Mouse (Mus musculus): ENCODE measurements at regions not wholly inside any gene's neighbourhood (a gene's known extent, or its start where the extent isn't known, plus 50 kb on each side); places are given as distances from the start of the nearest gene placed in this dataset.

DNA sequence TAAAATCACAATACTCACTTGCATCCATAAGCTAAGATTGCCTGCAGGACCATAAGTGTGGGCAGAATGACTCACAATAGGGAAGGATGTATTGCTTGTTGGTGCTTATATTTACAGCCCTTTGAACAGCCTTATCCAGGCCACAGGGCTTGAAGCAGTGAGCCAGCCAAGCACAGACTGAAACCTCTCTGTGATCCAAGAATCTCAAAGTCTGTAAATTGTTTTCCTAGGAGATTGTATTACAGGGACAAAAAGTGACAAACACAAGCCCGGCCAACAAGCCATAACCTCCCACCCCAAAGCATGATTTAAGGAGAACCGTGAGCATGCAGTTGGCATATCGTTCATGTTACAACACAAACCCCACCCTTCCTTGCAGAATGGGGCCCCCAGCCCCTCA, 319.2 kb downstream of the Wdr11 start:
- in situ Hi-C loops (cut with MseI, MboI) = loop anchor here in 1 of 2 experiments (25.0 kb wide), 1 partner anchor 249 kb away; no protein-coding TSS in a partner anchor

DNA sequence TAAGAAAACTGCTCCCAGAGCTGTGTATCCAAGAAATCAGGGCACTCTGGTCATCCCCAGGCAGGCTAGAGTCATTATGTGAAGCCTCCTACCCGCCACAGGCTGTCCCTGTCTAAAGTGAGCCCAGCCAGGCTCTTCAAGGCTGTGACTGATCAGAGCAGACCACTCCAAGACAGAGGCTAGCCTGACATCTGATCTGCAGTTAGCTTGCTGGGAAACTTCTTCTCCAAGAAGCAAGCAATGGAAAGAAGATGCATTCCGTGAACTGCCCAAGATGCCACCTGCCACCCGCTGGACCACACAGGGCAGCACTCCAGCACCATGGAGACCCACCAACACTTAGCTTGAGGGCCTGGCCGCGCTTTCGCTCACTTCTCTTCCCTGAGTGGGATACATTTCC, 323.2 kb downstream of the Wdr11 start:
- in situ Hi-C loops (cut with MseI, MboI) = loop anchor here in 1 of 2 experiments (25.0 kb wide), 1 partner anchor 253 kb away; no protein-coding TSS in a partner anchor

DNA sequence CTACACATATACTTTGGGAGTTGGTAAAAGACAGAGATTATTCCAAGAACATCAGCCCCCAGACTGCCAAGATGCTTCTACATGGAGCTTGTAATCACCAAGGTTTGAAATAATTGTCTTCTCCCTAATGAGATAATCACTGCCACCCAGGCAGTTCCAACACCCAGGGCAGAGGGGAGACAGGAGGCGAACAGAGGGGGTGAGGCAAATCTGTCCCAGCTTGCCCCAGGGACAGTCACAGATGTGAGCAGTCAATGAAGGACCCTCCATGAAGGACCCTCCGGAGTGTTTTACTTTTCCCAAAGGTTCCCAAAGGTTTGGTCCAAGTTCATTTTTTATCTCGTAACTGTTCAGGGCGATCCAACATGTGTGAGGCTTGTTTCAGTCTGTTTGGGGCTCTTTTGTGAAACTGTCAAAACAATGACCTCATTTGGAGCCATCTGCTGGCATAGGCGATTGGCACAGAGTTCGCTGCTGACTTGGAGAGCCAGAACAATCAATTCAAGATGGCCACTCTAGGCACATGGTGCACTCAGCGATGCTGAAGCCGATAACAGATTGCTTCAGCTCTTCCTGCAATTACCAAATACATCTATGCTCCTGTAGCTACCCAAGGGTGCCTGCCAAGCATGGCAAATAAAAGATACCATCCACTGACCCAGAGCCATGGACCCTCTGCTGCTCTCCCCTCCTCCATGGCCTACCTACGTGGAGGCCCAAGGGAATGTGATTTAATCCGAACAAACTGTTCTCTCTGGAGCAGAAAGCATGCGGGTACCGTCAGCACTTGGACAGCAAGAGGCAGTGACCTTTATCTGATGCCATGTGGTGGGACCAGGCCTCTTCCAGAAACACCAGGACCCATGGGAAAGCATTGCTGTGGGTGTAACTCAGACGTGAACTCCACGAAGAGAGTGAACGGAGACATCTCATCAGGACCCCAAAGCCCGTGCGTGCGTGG, 326.9 kb downstream of the Wdr11 start:
- in situ Hi-C loops (cut with MseI, MboI) = loop anchor here in 1 of 2 experiments (25.0 kb wide), 1 partner anchor 256 kb away; no protein-coding TSS in a partner anchor

DNA sequence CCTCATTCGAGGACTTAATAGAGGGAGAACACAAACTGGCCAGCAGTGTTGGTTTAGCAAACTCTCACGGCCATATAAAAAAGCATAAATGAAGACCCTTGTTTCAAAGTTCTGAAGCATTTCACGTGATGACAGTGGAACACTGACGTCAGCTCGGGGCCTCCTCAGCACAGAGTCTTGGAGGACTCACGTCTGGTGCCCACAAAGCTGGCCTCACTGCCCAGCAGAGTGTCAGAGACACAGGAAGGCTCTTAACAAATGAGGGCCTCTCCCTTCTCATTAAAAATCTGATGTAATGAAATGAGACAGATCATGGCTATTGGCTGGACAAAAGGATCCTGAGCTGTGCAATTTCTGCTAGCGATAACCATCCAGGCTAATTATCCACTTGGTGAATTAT, 330.6 kb downstream of the Wdr11 start:
- in situ Hi-C loops (cut with MseI, MboI) = loop anchor here in 1 of 2 experiments (25.0 kb wide), 1 partner anchor 260 kb away; no protein-coding TSS in a partner anchor

DNA sequence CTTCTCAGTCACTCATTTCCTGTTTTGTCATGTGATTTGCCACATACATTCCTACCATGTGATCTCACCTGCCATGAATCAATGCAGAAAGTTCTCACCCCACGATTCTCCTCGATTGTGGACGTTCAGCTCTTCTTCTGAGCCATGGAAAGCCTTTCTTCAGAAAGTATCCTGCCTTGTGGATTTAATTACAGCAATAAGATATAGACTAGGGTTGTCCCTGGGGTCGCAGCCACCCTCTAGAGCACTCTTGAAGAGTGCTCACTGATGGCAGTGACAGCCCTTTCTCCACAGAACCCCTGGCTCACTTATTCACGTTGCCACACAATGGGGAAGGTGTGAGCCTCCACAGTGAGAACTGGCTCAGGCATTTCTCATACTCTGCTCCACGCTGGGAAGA, 345.1 kb downstream of the Wdr11 start:
- in situ Hi-C loops (cut with MseI, MboI) = no loop called here

DNA sequence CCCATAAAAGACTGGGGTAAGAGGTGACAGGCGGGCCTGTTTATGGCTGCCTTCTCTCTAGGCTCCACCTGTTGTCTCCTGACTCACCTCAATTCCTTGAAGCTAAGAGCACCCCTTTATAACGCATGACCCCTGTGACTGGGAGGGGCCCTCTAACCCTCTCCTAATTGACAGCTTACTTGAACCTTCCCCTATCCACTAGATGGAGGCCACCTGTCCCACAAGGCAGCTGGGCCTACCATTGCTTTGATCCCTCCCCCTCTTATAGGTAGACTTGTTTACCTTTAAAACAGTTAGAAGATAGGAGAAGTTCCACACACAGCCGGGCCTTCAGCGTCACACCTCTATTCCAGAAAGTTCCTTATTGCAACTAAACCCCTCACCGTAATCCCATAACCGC, 346.1 kb downstream of the Wdr11 start:
- in situ Hi-C loops (cut with MseI, MboI) = no loop called here

DNA sequence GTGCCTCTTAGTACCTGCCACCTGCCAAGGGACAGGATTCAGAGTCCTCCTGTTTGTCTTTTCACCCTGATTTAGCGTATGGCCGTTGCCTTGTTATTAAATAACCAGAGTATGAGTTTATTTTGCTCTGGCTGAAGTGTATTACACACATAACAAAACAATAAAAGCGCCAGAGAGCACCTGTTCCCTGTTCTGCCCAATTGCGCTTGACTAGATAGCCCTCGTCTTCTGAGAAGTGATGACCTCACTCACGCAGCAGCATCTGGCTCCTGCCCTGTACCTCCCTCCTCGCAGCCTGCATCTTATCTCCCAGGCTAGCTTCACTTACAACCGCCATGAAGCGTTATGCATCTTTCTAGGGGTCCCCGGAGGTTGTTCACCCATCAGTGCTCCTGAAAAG, 346.5 kb downstream of the Wdr11 start:
- in situ Hi-C loops (cut with MseI, MboI) = no loop called here

DNA sequence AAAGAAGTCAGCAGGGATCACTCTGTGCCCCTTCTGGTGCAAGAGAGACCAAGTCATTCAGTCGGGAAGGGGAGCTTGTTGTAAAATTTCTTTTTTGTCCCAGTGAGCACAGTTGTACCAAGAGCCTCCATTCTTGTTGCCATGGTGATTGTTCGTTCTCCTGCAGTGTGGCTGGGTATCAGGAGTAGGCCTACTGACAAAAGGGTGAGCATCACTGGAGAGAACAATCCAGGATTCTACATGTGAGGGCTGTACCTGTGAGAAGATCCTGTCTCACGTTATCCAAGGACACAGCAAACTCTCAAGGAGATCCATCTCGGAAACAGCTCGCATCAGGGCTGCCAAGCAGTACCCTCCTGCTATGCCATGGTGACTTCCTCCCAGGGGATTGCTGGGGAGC, 347.6 kb downstream of the Wdr11 start:
- in situ Hi-C loops (cut with MseI, MboI) = no loop called here

DNA sequence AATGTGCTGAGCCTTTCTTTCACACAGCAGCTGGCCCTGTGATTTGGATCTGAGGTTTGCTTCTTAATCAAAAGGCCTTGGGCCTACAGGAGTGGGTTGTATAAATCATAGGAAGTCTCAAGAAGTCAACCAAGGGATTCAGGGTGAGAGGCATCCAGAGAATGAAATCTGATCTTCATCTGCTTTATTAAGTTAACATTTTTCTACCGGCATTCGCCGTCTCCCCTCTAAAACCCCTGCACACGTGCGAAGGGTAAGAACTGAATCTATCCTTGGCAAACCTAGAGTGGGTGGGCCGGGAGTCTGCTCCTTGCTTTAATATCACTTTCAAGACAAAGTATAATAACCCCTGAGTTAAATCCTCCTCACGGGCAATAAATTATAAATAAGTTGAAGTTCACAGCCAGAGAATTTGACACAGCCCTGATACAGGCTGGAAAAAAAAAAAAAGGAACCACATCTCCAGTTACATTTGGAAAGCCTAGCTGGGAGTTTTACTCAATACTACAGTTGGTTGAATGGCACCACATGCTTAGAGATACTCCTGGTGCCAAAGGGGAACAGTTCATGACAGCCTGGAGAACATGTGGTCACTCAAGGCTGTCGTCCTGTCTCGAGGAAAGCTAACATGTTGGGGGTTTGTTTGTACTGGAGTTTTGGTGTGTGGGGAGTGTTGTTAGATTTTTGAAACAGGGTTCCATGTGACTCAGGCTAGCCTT, 349.8 kb downstream of the Wdr11 start:
- in situ Hi-C loops (cut with MseI, MboI) = no loop called here

DNA sequence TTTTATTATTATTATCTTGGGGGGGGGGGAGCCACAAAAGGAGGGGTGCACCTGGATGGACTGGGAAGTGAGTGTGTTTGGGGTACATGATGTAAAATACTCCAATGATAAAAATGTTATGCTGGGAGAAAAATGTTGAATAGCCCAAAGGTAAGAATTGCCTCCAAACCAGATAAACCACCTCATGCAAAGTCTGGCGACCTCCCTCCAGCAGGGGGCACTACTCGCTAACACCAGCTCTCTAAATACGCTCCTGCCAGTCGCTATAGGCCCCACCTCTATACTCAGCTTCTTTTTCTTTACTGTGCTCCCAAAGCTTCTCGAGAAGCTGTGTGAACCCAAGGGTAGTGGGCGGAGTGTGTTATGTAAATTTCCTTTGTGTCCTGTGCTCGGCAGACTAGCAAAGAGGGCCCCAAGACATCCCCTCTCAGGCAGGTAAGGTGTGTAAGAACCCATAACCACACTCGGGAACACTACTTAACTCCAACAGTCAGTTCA, 357.0 kb downstream of the Wdr11 start:
- in situ Hi-C loops (cut with MseI, MboI) = no loop called here

DNA sequence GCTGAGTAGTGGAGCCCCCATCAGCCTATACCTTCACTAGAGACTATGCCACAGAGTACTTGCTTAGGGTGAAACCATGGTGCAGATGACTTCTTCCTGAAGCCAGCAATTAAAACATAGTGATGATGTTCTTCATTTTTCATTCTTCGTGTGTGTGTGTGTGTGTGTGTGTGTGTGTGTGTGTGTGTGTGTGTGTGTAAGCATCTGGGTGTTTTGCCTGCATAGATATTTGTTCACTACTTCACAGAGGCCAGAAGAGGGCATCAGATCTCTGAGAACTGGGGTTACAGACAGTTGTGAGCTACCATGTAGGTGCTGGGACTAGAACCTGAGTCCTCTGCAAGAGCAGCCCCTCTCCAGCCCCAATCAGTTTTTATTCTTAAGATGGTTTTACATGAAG, 358.8 kb downstream of the Wdr11 start:
- in situ Hi-C loops (cut with MseI, MboI) = no loop called here

DNA sequence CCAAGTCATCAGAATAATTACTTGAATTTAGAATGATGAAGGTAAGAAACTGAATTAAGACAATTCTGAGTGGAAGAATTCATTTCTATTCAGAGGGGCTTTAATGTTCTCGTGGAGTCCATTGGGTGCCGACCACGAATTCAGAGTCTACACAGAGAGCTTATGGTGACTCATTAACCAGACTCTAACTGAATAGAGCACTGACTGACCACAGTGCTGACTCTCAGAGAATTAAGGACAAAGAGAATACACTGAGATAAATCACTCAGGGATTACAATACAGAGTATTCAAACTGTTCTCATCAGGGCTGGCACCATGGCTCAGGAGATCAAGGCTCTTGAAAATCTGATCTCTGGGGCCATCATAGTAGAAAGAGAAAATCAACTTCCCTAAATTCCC, 366.7 kb downstream of the Wdr11 start:
- in situ Hi-C loops (cut with MseI, MboI) = no loop called here

DNA sequence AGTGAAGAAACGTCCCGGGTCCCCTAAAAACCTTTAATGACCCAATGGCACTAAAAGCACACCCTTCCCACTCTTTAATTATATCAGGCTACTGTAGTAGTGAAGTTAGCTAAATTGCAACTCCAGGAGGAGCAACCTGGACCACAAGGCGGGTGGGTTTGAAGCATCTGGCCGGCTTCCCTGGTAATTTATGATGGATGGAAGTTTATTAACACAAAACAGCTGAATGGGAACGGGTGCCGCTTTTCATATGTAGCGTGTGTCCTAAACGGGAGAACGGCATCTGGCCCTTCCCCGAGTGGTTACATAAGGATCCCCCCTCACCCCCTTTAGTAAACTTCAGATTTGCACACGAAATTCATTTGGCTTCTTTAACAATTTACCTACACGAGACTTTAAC, 370.9 kb downstream of the Wdr11 start:
- in situ Hi-C loops (cut with MseI, MboI) = no loop called here

DNA sequence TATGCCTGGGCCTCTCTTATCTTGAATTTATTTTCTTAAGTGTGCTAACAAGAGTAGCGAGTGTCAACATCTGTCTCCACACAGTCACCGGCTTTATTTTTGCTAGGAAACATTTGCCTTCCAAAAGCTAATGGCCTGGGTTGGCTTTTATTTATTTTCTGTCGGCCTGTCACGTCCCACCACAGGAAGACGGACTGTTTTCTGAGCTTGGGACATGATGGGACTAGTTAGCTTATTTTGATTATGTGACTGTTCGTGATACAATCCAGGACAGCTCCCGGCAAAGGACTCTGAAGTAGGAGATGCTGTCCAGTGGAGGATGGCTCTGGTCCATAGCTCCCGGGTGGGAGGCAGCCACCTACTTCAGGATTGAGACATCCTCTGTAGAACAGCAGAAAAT, 372.5 kb downstream of the Wdr11 start:
- in situ Hi-C loops (cut with MseI, MboI) = no loop called here

DNA sequence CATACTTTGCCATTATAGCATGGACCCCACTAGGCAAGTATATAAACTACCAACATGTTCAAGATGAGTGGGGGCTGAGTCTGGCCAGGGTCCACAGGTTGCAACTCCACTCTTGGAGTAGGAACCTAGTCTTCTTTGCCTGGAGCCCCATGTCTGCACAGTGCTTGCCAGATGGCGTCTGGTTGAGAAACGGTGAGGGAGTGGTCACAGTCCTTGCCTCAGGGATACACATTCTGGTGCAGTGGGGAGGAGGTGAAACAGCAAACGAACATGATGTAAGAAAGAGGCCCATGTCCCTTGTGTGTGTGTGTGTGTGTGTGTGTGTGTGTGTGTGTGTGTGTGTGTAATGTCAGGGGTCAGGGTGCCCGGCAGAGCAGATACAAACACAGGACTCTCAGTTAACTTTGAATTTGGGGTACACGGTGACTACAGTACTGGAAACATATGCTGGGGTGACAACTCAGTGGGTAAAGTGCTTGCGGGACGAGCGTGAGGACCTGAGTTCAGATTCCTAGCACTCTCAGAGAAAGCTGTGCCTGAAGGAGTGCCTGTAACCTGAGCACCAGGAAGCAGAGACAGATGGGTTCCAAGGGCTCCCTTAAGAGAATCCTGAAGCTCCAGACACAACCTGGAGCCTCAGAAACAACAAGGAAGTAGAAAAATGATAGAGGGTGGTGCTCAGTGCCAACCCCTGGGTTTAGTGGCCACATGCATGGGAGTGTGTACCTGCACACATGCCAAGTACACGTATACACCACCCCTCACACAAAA, 373.8 kb downstream of the Wdr11 start:
- in situ Hi-C loops (cut with MseI, MboI) = no loop called here

DNA sequence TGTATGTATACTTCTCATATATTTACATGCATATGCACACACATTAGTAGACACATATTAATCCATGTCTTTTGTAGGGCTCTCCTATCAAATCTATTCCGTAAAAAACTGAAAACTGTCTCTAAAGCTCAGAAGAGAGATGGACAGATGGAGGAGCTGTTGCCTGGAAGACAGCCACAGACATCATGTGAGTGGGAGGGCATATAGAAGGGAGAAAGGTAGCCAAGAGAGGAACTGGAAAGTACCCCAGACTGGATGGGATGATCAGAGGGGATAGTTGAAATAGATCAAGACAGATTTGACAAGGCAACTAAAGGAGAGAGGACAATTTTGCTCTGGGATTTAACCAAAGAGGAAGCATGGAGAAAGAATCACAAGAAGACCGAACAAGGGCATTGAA, 375.1 kb downstream of the Wdr11 start:
- in situ Hi-C loops (cut with MseI, MboI) = no loop called here

DNA sequence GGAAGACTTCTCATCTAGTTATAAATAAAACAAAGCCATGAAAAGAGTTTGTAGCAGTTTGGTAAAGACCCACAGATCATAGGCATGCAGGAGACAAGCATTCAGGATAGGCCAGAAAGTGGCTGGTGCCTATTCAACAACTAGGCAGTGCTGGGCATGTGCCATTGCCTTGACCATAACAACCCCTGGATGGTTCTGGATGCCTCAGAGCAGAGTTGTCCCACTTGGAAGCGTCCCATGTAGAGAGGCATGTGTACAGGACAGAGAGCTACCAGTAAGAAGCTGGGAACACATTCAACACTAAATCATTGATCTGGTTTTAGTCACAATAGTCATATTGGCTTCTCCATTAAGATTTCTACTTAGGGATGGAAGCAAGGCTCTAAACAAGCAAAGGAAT, 378.5 kb downstream of the Wdr11 start:
- in situ Hi-C loops (cut with MseI, MboI) = no loop called here

DNA sequence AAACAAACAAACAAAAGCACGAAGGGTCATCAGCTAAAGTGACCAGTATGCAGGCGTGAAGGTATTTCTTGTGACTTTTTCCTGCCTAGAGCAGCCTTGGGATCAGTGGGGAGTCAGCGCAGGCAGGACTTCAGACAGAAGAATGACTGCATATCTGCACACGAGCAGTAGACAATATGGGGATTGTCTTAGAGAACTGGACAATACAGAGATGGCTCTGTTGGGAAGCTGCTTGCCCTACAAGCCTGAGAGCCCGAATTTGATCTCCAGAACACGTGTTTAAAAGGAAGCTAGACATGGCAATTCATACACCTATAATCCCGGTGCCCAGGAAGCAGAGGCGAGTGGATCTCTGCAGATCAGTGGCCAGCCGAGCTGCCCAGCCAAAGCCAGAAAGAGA, 382.5 kb downstream of the Wdr11 start:
- in situ Hi-C loops (cut with MseI, MboI) = no loop called here

DNA sequence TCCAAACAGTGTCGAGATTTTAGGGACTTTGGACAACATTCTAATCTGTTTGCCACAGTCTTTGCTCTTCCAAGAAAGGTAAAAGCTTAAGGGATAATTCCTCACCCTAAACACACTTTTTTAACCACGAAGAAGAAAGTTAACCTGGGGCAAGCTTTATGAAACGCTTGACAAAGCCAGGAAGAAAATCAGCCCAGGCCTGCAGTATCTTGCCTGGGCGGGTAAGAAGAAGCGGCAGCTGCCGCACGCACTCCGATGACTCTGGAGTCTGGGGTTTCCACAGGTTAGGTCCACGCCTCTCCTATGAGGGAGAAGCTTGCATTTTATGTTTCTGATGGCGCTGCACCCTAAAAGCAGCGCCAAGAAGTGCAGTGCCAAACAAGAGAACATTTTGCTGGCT, 383.2 kb downstream of the Wdr11 start:
- in situ Hi-C loops (cut with MseI, MboI) = no loop called here

DNA sequence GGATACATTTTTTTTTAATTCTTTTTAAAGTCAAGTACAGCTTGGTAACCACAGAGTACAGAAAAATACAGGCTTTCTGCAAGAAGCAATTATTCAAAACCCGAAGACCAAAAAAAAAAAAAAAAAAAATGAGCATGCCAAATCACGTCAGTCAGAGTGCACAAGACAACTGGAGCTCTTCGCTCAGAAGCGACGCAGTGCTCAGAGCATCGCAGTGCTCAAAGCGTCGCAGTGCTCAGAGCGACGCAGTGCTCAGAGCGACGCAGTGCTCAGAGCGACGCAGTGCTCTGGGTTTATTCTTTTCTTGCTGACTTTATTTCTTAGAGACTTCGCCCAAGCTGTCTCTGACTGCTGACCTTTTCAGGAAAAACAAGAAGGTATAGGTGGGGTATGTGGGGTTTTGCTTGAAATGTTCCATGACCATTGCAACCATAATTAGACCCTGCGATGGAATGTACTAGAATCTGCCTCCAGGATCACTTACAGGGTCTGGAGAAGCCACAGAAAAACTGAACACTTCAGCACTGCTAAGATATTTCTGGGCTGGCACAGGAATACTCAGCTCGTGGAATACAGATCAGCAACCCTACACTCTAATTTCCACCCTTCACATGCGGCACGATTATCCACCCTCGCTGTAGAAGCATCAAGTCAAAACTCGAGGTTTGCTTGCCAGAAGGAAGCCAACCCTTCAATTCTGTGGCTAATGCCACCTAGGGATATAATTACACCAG, 384.3 kb downstream of the Wdr11 start:
- in situ Hi-C loops (cut with MseI, MboI) = no loop called here

DNA sequence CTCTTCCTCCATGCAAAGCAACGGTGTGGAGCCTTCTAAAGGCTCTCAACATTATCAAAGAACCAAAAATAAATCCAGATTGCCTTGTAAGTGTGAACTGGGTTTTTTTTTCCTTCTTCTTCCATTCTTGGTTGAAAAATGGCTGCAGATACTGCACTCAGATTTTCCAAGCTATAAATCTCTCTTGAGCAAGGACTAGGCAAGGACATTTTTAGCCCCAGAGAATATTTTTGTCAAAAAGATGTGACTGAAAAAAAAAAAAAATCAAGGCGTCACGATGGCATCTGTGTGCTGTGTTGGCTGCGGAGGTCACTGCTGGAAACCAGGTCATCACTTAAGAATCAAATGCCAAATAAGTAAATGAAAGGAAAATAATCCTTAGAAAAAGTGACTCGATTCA, 386.9 kb downstream of the Wdr11 start:
- in situ Hi-C loops (cut with MseI, MboI) = no loop called here
